Mouse (Mus musculus) small intestine, adult 2 months (tissue): ENCODE data around the gene Susd3.

ENCODE experiments used
- CTCF ChIP-seq: fragments of 200-500 bp; IDR thresholded peaks from 2 replicates; pipeline ENCODE4 v1.5.1; 2012; ENCODE audit warnings: low read depth, mild to moderate bottlenecking, control low read depth, inconsistent platforms, low read length, moderate library complexity, mixed read lengths; ENCODE audit not compliant: insufficient replicate concordance, insufficient read length; ENCODE audit errors: extremely low read depth
- POLR2A ChIP-seq: fragments of 200-500 bp; IDR thresholded peaks from 2 replicates; pipeline ENCODE4 v1.6.1; 2012; ENCODE audit warnings: low read depth, mild to moderate bottlenecking, control low read depth, inconsistent platforms, low read length, moderate library complexity

DNA sequence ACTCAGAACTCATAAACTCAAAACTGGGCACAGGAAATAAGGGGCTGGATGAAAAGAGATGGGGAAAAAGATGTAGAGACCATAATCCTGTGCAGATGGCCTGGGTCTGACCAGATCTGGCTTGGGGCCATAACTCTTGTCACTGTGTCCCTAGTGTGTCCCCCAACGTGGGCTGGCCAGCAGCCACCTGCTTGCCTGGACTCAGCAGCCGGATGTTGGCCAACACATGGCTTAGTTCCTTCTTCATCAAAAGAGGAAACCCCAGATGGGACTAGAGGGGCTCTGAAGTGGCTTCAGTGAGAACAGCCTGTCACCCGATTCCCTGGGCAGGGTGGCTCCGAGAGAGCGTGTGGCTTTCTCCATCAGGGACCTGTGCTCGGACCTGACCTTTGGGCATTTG, 51.7 kb downstream of the Susd3 start:
- TF ChIP-seq CTCF (no peak), POLR2A (no peak)
